Mouse (Mus musculus): ENCODE results near the gene Shc4. TPM values are rescaled to one million over a fixed set of nuclear protein-coding genes. Genes with fewer than 3 reads are reported as not detected.
A peak's percentile ranks its signal among the peaks of the same experiment; 100 is the strongest.

Gene Shc4
- polyA plus RNA-seq, 1 experiment from 2014 or later, result 3.2 TPM

GRCm38 (mm10) chr2:125684559-125685440 lies 39.1 kb downstream of the Shc4 start:
- Histone ChIP-seq H3K9me3 (replicated peaks) (no peaks in the 10 kb centered on the region), H3K9ac (no peak overlapping the region), H3K4me1 (peaks cover 30% of the 10 kb centered on the region), H3K27ac (replicated peaks) (peak overlapping the region; percentile 58), H3K4me2 (replicated peaks) (no peak overlapping the region), H3K36me3 (no peaks in the 10 kb centered on the region), H3K27me3 (no peaks in the 10 kb centered on the region), H3K4me3 (replicated peaks) (no peak overlapping the region)
- WGBS, result 49% methylated on average over 10 of the region's 10 CpGs
- ATAC-seq (ENCODE audit: insufficient number of reproducible peaks, low FRiP score, low TSS enrichment, low read depth), result no peak

- Histone ChIP-seq H3K9me3 (replicated peaks) (no peaks in the 10 kb centered on the region), H3K9ac (no peak overlapping the region), H3K27me3 (no peaks in the 10 kb centered on the region), H3K36me3 (no peaks in the 10 kb centered on the region), H3K4me1 (peaks cover 30% of the 10 kb centered on the region), H3K4me2 (replicated peaks) (no peak overlapping the region), H3K27ac (replicated peaks) (peak overlapping the region; percentile 48; the same call in 1 of the 2 replicates), H3K4me3 (replicated peaks) (no peak overlapping the region)
- ATAC-seq (ENCODE audit: insufficient number of reproducible peaks, low FRiP score, low TSS enrichment, low read depth), result no peak; the same call in 1 of the 2 replicates
- WGBS, result 72% methylated on average over 7 of the region's 7 CpGs
Observed at GRCm38 (mm10) chr2:125683895-125684294, 40.1 kb downstream of the Shc4 start.

DNA sequence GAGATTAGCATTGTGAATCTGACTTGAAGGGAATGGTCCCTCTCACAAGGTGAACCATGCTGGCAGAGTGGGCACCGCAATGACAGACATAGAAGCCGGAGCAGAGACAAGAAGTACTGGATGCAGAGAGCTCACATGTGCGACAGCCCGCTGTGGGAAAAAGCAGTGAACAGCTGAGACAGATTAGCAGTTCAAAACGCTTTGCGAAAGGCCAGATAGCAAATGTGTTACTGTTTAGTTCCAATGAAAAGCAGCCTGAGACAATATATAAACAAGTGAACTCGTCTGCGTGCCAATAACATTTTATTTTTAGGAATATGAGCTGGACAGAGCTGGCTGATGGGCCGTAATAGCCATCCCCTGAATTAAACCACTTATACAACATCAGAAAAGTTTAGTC lies 42.1 kb downstream of the Shc4 start:
- Histone ChIP-seq H3K9me3 (replicated peaks) (no peaks in the 10 kb centered on the region), H3K9ac (no peak overlapping the region), H3K4me1 (peaks cover 30% of the 10 kb centered on the region), H3K4me3 (replicated peaks) (no peak overlapping the region), H3K27ac (replicated peaks) (peak overlapping the region; percentile 34; the same call in 1 of the 2 replicates), H3K36me3 (no peaks in the 10 kb centered on the region), H3K4me2 (replicated peaks) (no peak overlapping the region), H3K27me3 (no peaks in the 10 kb centered on the region)
- 42% methylated on average over 9 of the region's 9 CpGs for WGBS
- peak; percentile 56 for ATAC-seq (ENCODE audit: insufficient number of reproducible peaks, low FRiP score, low TSS enrichment, low read depth)

DNA sequence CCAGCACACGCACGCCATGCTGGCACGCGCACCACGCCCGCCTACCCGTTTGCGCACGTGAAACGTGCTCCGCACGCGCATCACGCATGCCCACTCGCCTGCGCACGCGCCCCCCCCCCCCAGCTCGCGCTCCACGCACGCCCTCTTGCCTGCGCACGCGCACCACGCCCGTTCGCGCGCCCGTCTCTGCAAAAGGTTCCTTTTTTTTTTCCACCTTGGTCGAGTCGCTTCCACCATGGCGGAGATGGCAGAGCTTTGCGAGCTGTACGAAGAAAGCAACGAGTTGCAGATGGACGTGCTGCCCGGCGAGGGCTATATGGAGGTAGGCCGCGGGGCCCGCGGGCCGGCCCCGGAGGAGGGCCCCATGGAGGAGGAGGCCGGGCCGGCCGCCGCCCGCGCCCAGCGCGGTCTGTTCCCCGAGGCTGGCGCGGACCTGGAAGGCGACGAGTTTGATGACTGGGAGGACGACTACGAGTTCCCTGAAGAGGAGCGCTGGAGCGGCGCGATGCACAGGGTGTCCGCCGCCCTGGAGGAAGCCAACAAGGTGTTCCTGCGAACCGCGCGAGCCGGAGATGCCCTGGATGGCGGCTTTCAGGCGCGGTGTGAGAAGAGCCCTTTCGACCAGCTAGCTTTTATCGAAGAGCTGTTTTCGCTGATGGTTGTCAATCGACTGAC lies 50.9 kb downstream of the Shc4 start, which contains the start of gene Eid1:
Gene Eid1, plus strand, starts transcription at position 139 of the 675 bp plus-strand sequence.
- Histone ChIP-seq H3K4me1 (peaks cover 12% of the 10 kb centered on the region), H3K27me3 (no peaks in the 10 kb centered on the region), H3K36me3 (no peaks in the 10 kb centered on the region), H3K4me2 (replicated peaks) (peak within 1 kb of the TSS; percentile 57), H3K27ac (replicated peaks) (peak within 1 kb of the TSS; percentile 96), H3K9ac (peak within 1 kb of the TSS; percentile 68), H3K4me3 (replicated peaks) (peak within 1 kb of the TSS; percentile 77), H3K9me3 (replicated peaks) (no peaks in the 10 kb centered on the region)
- under 1% methylated on average over 79 of the region's 79 CpGs for WGBS
- peak; percentile 91 for ATAC-seq (ENCODE audit: insufficient number of reproducible peaks, low FRiP score, low TSS enrichment, low read depth)

DNA sequence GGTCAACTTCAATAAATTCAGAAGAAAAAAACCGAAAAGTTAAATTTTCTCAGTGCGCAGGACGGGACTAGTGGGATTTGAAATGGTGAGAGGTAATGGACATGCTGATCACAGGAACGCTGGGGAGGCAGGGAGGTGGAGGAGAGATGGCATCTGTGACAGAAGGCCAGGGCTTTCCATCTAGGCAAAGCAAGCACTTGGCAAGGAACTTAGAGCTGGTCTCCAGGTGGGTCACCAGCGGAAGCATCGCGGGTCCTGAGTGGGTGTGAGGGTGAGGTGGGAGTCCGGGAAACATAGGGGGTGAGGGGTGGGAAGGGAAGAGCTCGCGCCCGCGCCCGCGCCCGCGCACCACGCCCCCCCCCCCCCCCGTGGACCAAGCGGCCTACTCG lies 51.4 kb downstream of the Shc4 start:
- H3K4me1 ChIP-seq, result peaks cover 12% of the 10 kb centered on the region
- peak overlapping the region; percentile 77 for H3K4me3 ChIP-seq (replicated peaks)
- WGBS, result 16% methylated on average over 11 of the region's 20 CpGs
- H3K4me2 ChIP-seq (replicated peaks), result peak overlapping the region; percentile 57
- H3K9me3 ChIP-seq (replicated peaks), result no peaks in the 10 kb centered on the region
- H3K27ac ChIP-seq (replicated peaks), result peak overlapping the region; percentile 96
- no peaks in the 10 kb centered on the region for H3K36me3 ChIP-seq
- H3K9ac ChIP-seq, result peak overlapping the region; percentile 68; the same call in 1 of the 2 replicates
- H3K27me3 ChIP-seq, result no peaks in the 10 kb centered on the region
- ATAC-seq (ENCODE audit: insufficient number of reproducible peaks, low FRiP score, low TSS enrichment, low read depth), result no peak

DNA sequence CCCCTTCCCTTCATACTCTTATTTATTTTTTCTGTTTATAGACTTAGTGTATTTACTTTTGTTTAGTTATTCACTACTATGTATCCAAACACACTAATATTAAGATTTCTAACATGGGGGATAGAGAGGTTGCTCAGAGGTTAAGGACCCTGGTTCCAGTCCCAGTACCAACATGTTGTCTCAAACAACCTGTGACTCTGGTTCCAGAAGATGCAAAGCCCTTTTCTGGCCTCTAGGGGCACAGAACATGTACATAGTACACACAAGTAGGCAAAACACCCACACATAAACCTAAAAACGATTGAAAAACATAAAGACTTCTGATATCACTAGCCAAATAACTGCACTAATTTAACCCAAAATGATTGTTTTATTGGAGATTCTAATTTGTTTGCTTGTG lies 53.1 kb downstream of the Shc4 start:
- Histone ChIP-seq H3K27ac (replicated peaks) (no peak overlapping the region), H3K36me3 (no peaks in the 10 kb centered on the region), H3K9me3 (replicated peaks) (no peaks in the 10 kb centered on the region), H3K9ac (no peak overlapping the region), H3K27me3 (no peaks in the 10 kb centered on the region), H3K4me2 (replicated peaks) (no peak overlapping the region), H3K4me1 (peaks cover 15% of the 10 kb centered on the region), H3K4me3 (replicated peaks) (no peak overlapping the region)
- no peak for ATAC-seq (ENCODE audit: insufficient number of reproducible peaks, low FRiP score, low TSS enrichment, low read depth)
- 57% methylated on average over 1 of the region's 1 CpGs for WGBS

- H3K36me3 ChIP-seq, result no peaks in the 10 kb centered on the region
- H3K9ac ChIP-seq, result no peak overlapping the region
- no peak for ATAC-seq (ENCODE audit: insufficient number of reproducible peaks, low FRiP score, low TSS enrichment, low read depth)
- H3K27me3 ChIP-seq, result no peaks in the 10 kb centered on the region
- no peak overlapping the region for H3K4me3 ChIP-seq (replicated peaks)
- H3K4me1 ChIP-seq, result peaks cover 6% of the 10 kb centered on the region; the same call in 1 of the 2 replicates
- H3K9me3 ChIP-seq (replicated peaks), result no peaks in the 10 kb centered on the region
- no peak overlapping the region for H3K4me2 ChIP-seq (replicated peaks)
- H3K27ac ChIP-seq (replicated peaks), result no peak overlapping the region
- 72% methylated on average over 7 of the region's 7 CpGs for WGBS
Observed at GRCm38 (mm10) chr2:125667721-125668120, 56.2 kb downstream of the Shc4 start.

DNA sequence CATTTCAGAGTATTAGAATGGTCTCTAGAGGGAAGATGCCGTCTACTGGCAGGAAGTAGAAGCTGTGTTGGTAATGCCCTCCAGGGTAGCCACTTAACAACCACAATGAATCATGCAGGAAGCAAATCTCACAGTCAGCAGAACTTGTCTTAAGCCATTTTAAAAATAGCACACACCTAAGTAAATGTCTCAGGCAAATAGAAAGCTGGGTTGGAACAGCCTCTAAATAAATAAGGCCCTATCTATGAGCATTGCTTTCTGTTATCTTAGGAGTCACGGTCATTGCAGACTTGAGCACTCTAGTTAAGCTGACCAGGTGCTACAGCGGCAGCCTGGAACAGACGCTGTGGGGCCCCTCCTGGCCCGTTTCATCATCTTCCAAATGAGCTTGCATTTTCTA lies 56.8 kb downstream of the Shc4 start:
- H3K36me3 ChIP-seq, result no peaks in the 10 kb centered on the region
- no peak overlapping the region for H3K4me3 ChIP-seq (replicated peaks)
- WGBS, result 39% methylated on average over 5 of the region's 5 CpGs
- H3K27ac ChIP-seq (replicated peaks), result no peak overlapping the region
- no peak overlapping the region for H3K4me2 ChIP-seq (replicated peaks)
- no peak for ATAC-seq (ENCODE audit: insufficient number of reproducible peaks, low FRiP score, low TSS enrichment, low read depth)
- no peaks in the 10 kb centered on the region for H3K9me3 ChIP-seq (replicated peaks)
- H3K4me1 ChIP-seq, result peaks cover 3% of the 10 kb centered on the region; the same call in 1 of the 2 replicates
- no peak overlapping the region for H3K9ac ChIP-seq
- H3K27me3 ChIP-seq, result no peaks in the 10 kb centered on the region

DNA sequence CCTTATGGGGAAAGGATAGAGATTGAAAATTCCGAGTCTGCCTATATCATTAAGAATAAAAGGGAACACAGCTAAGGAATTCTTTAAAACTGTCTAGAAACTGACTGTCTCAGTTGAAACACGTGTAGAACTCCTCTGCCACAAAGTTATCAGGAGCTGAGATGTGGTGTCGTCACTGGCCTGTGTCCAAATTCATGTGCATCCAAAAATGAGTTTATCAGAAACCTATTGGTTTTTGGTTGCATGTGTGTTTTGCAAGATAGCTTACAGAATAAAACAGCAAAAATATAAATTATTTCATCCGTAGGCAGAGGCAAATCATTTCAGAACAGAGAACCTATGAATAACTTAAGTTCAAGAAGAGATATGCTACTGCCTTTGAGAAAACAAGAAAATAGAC lies 57.3 kb downstream of the Shc4 start:
- Histone ChIP-seq H3K9ac (no peak overlapping the region), H3K36me3 (no peaks in the 10 kb centered on the region), H3K4me3 (replicated peaks) (no peak overlapping the region), H3K9me3 (replicated peaks) (no peaks in the 10 kb centered on the region), H3K4me1 (peaks cover 3% of the 10 kb centered on the region; the same call in 1 of the 2 replicates), H3K27ac (replicated peaks) (no peak overlapping the region), H3K27me3 (no peaks in the 10 kb centered on the region), H3K4me2 (replicated peaks) (no peak overlapping the region)
- no peak for ATAC-seq (ENCODE audit: insufficient number of reproducible peaks, low FRiP score, low TSS enrichment, low read depth)
- 75% methylated on average over 4 of the region's 4 CpGs for WGBS

DNA sequence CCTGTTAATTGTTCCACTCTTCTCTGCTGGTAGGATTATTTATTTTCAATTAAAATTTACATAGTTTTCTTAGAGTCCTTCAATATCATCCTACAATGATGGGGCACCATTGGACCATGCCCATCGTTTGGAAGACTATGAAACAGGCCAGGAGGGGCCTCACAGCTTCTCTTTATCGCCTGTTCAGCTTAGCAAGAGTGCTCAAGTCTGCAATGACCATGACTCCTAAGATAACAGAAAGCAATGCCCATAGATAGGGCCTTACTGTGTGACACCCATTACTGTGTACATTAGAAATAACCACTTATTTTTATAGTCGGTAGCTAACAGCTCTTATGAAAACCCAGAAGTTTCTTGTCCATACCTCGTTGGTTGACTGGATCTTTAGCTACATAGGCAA lies 58.0 kb downstream of the Shc4 start:
- H3K4me3 ChIP-seq (replicated peaks), result no peak overlapping the region
- no peaks in the 10 kb centered on the region for H3K9me3 ChIP-seq (replicated peaks)
- H3K27ac ChIP-seq (replicated peaks), result no peak overlapping the region
- no peak for ATAC-seq (ENCODE audit: insufficient number of reproducible peaks, low FRiP score, low TSS enrichment, low read depth)
- no peak overlapping the region for H3K9ac ChIP-seq
- no peaks in the 10 kb centered on the region for H3K27me3 ChIP-seq
- no peak overlapping the region for H3K4me2 ChIP-seq (replicated peaks)
- H3K36me3 ChIP-seq, result no peaks in the 10 kb centered on the region
- 87% methylated on average over 4 of the region's 4 CpGs for WGBS
- peaks cover 4% of the 10 kb centered on the region for H3K4me1 ChIP-seq

DNA sequence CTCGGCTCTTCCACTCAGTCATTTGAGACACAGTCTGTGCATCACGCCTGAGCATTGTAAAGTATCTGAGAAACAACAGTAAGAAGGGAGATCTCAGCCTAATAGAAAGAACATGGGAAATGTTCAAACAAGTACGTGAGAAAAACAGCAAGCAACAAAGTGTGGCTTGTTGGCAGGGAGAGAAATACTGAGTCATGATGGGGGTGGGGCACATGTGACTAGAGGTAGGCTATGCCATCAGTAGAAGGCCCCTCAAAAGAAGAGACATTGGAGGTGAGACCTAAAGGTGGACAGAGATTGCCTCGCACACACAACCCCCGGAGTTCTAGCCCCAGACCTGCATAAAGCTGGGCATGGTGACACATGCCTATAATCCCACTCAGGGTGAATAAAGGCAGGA lies 58.7 kb downstream of the Shc4 start:
- Histone ChIP-seq H3K4me3 (replicated peaks) (no peak overlapping the region), H3K27ac (replicated peaks) (no peak overlapping the region), H3K36me3 (no peaks in the 10 kb centered on the region), H3K4me2 (replicated peaks) (no peak overlapping the region), H3K9ac (no peak overlapping the region), H3K4me1 (peaks cover 11% of the 10 kb centered on the region), H3K9me3 (replicated peaks) (no peaks in the 10 kb centered on the region), H3K27me3 (no peaks in the 10 kb centered on the region)
- WGBS, result 86% methylated on average over 5 of the region's 5 CpGs
- ATAC-seq (ENCODE audit: insufficient number of reproducible peaks, low FRiP score, low TSS enrichment, low read depth), result no peak
